Mouse (Mus musculus) embryo, embryonic 10.5 days (tissue): ENCODE data around the gene Utp15.
A peak's percentile ranks its signal among the peaks of the same experiment; 100 is the strongest.

ENCODE experiments used
- DNase-seq: peaks from one replicate; pipeline ENCODE4 v3.0.0-alpha.2; 2015; ENCODE audit warnings: low spot score

Gene Utp15

GRCm38 (mm10) chr13:98262636-98263457 is at the start of gene Utp15, which contains the start of gene Ankra2:
Gene Utp15, minus strand, starts transcription at chr13:98263041.
Gene Ankra2, plus strand, starts transcription at chr13:98263074.
- peak; percentile 99 for DNase-seq

DNA sequence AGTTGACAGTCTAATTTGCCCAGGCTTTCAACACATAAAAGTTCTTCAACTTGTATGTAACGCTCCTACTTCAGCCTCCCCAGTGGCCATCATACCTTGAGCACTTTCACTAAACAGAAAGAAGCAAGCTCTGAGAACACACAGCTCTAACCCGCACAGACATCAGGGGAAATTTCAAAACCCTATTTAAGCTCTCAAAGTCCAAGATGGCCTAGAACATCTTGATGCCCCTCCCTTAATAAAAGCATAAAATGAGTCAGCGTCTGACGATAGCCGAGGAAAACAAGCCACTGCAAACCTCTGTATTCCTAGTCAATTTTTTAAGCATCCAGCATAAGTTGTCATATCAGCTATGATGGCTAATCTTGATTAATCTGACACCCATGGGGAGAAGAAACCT is 48.8 kb upstream of the Utp15 start:
- DNase-seq = no peak

- DNase-seq = no peak
These were observed 45.9 kb upstream of the Utp15 start for GRCm38 (mm10) chr13:98308724-98309123.

DNA sequence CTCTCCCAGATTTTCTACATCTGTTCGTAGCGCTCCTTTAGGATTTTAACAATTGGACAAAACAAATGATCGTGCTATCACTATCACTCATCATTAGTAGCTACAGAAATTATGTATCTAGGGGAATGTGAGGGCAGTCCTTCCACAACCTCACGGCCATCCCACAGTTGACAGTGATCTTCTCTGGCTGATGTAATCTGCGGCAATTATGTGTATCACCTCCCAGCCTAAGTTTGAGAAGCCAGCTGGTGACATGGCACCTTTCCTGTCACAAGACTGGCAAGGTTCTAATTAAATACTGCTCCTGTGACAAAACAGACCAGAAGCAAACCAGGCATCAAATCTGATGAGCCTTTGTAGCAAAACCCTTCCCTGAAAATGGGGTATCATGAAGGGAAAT is 45.2 kb upstream of the Utp15 start:
- no peak for DNase-seq

- DNase-seq = no peak
These were observed 44.1 kb upstream of the Utp15 start for GRCm38 (mm10) chr13:98306852-98307475.

GRCm38 (mm10) chr13:98306393-98306792 is 43.6 kb upstream of the Utp15 start:
- DNase-seq = no peak

DNA sequence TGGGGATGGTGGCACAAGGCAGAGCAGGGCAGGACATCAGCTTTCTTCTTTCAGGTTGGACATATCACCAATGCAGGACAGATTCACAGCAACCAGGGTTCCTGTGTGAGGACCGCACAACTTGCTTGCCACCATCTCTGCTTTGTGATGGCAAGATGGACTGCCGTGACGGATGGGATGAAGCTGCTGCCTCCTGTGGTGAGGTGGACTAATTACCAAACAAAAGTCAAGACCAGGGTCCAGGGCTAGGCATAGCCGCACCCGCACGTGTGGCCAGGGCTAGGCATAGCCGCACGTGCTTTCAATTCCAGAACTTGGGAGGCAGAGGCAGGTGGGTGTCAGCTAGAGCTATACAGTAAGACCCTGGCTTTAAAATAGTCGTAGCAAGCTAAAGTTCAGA is 42.4 kb upstream of the Utp15 start:
- no peak for DNase-seq

DNA sequence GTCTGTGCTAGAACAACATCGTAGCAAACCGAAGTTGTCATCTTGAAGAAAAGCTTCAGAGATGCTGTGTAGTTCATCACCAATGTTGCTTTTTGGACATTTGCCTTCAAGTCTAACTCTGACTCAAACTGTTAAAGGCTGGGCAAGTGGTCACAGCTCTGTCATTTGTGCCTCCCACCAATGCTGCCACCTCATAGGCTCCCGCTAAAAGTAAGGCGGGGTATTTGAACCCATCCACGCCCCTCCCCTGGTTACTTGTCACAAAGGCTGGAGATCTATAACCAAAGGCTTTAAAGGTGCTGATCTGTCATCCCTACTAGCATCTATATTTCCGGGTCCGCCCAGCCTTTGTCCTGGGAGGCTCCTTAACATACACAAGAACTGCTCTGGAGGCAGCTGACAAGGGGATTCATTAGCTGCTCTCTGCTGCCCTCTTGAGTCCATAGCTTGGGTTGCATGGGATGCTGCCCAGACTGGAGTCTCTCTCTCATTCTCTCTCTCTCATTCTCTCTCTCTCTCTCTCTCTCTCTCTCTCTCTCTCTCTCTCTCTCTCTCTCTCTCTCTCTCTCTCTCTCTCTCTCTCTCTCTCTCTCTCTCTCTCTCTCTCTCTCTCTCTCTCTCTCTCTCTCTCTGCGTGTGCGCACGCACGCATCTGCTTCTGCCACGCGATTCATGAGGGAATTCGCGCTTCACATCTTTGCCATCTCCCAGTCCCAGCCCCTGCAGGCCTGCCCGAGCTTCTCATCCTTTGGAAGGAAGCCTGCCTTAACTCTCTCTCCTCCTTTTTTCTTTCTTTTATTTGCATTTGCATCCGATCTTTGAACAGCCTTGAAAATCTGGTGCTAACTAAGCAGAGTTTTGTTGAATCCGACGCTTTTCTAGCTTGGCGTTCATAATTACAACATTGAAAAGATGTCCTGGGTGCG is 36.3 kb upstream of the Utp15 start:
- peak; percentile 96 for DNase-seq

GRCm38 (mm10) chr13:98297883-98298482 is 35.1 kb upstream of the Utp15 start:
- DNase-seq = no peak

GRCm38 (mm10) chr13:98296072-98296471 is 33.2 kb upstream of the Utp15 start:
- DNase-seq = no peak

DNA sequence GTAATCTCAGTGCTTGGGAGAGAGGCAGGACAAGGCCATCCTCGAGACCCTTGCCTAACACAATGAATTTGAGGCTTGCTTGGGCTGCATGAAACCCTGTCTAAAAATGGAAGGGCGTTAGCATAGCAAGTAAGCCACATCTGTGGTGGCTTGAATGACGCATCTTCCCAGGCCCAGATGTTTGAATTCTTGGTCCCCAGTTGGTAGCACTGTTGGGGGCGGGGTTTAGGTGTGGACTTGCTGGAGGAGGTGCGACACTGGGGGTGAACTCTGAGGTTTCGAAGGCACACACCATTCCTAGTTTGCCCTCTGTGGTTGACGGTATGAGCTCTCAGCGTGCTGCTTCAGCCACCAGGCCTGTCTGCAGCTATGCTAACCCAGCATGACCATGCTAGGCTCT is 28.9 kb upstream of the Utp15 start:
- DNase-seq = no peak

DNA sequence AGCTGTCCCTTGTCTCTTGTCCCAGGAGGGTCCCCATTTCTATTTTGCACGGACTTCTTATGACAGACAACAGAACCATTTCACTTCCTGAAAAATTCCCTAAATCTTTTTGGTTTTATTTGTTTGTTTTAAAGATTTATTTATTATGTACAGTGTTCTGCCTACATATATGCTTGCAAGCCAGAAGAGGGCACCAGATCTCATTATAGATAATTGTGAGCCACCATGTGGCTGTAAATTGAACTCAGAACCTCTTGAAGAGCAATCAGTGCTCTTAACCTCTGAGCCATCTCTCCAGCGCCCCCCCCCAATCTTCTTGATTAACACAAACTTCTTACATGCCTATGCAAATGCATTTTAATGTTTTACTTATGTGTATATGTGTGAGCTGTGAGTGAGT is 27.9 kb upstream of the Utp15 start:
- DNase-seq = no peak

GRCm38 (mm10) chr13:98280990-98281650 is 18.3 kb upstream of the Utp15 start:
- no peak for DNase-seq

GRCm38 (mm10) chr13:98279686-98280085 is 16.8 kb upstream of the Utp15 start, which contains the start of gene Gm21976:
Gene Gm21976, plus strand, starts transcription at chr13:98279887.
- no peak for DNase-seq

GRCm38 (mm10) chr13:98277501-98277900 is 14.7 kb upstream of the Utp15 start:
- no peak for DNase-seq

- DNase-seq = no peak
These were observed 13.4 kb upstream of the Utp15 start for GRCm38 (mm10) chr13:98276253-98276652.

- DNase-seq = no peak
These were observed 12.8 kb upstream of the Utp15 start for GRCm38 (mm10) chr13:98275646-98276045.

GRCm38 (mm10) chr13:98274023-98274422 is 11.2 kb upstream of the Utp15 start:
- DNase-seq = no peak

- DNase-seq = peak; percentile 39
These were observed 1.3 kb upstream of the Utp15 start for GRCm38 (mm10) chr13:98264111-98264510.

- DNase-seq = no peak
These were observed 682 bp upstream of the Utp15 start for GRCm38 (mm10) chr13:98263458-98263987.

DNA sequence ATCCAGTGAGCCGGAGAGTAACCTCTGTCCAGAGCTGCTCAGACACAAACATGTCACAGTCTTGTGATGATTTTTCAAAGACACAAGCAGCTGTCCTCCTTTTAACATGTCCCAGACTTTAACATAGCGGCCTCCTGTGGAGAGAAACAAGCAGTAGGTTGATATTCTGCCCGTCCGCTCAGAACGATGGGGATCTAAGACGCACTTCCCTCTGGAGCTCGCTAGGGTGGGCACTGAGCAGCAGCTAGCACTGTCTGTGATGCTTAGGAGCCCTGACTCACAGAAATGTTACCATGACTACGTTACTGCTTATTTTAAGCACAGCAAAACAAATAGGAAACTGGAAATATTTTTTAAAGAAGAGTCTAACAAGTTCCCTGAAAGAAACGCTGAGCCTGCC is 7.9 kb downstream of the Utp15 start:
- no peak for DNase-seq
